Mouse (Mus musculus): ENCODE data around the gene Sirt3.
A peak's percentile ranks its signal among the peaks of the same experiment; 100 is the strongest.

Sirt3 gene

DNA sequence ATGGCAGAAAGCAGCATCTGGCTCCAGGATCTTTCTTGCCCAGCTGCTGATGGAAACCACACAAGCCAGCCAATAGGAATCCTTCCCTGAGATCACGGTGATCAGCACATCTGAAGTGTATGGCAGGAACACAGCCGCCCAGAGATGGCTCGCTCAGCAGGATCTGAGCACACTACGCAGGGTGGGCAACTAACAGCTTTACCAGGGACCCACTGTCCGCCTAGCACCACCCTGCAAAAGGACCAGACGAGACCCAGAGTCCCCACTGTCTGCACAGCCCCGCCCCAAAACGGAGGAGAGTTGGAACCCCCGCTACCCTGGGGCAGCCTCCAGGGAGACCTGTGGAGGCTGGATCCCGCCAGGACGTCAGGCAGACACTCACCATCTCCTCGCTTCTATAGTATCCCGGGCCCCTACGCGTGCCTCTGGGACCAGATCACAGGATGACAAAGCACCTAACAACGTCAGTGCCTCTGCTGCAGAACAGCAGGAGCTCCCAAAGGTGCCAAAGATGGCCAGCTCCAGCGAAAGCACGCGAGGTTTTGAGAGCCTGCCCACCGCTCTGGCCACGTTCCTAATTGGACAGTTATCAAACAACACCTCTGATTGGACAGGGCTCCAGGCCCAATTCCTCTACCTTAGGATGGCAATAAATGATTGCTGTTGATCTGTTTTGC is 60.3 kb downstream of the Sirt3 start, which contains the start of gene Zfp941:
Gene Zfp941, minus strand, starts transcription at position 526 of the 677 bp plus-strand sequence.
- Histone ChIP-seq H3K4me3 (replicated peaks; ENCODE audit: low read length) (peak within 1 kb of the TSS; percentile 94), H3K4me1 (replicated peaks; ENCODE audit: low read depth, low read length) (peaks cover 6% of the 10 kb centered on the region), H3K36me3 (ENCODE audit: insufficient read depth, low read length) (peaks cover 20% of the 10 kb centered on the region), H3K9me3 (ENCODE audit: low read length) (no peaks in the 10 kb centered on the region), H3K27me3 (ENCODE audit: insufficient read depth, low read length) (peaks cover 3% of the 10 kb centered on the region; the same call in 1 of the 2 replicates)
- no peak for TF ChIP-seq CTCF (conservative IDR thresholded peaks at IDR 0.05; ENCODE audit: low read length)
- no peak; the same call in 1 of the 2 replicates for TF ChIP-seq NANOG (IDR thresholded peaks at IDR 0.05; ENCODE audit: borderline replicate concordance, low read length)
- TF ChIP-seq POU5F1 (IDR thresholded peaks at IDR 0.05; ENCODE audit: borderline replicate concordance, low read length): no peak

DNA sequence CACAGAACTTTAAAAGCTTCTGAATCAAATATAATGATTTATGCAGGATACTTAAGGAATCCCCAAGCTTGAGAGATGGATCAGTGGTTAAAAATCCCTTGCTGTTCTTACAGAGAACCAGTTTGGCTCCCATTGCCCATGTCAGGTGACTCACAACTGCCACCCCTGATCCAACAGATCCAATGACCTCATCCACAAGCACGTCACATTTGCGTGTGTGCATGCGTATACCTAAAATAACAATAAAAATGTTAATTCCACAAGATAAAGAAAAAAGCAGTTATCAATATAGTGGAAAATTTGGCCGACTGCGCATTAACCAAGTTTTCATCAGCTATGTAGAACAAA is 60.8 kb downstream of the Sirt3 start:
- Histone ChIP-seq H3K4me3 (replicated peaks; ENCODE audit: low read length) (peak overlapping the region; percentile 94), H3K4me1 (replicated peaks; ENCODE audit: low read depth, low read length) (peaks cover 6% of the 10 kb centered on the region), H3K27me3 (ENCODE audit: insufficient read depth, low read length) (peaks cover 3% of the 10 kb centered on the region; the same call in 1 of the 2 replicates), H3K9me3 (ENCODE audit: low read length) (no peaks in the 10 kb centered on the region), H3K36me3 (ENCODE audit: insufficient read depth, low read length) (peaks cover 20% of the 10 kb centered on the region)
- TF ChIP-seq CTCF (conservative IDR thresholded peaks at IDR 0.05; ENCODE audit: low read length) (no peak), NANOG (IDR thresholded peaks at IDR 0.05; ENCODE audit: borderline replicate concordance, low read length) (no peak), POU5F1 (IDR thresholded peaks at IDR 0.05; ENCODE audit: borderline replicate concordance, low read length) (no peak)

DNA sequence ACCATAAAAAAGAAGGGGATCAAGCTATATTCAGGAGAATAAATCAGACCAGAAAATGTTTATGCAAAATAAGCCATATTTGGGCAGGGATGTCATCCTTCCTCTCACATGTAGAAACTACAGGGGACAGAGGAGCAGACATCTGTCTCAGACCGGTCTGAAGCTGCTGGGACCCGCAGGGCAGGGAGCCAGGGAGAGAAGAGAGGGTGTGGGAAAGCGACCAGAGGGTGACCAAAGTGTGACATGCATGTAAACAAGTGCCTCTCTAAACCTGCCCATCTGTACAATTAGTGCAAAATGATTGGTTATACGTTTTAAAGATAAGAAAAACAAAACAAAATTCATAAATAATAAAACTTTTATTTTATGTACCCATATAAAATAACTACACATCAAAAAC is 61.9 kb downstream of the Sirt3 start:
- H3K27me3 ChIP-seq (ENCODE audit: insufficient read depth, low read length): peaks cover 3% of the 10 kb centered on the region; the same call in 1 of the 2 replicates
- no peak overlapping the region for H3K4me3 ChIP-seq (replicated peaks; ENCODE audit: low read length)
- peaks cover 6% of the 10 kb centered on the region for H3K4me1 ChIP-seq (replicated peaks; ENCODE audit: low read depth, low read length)
- peaks cover 20% of the 10 kb centered on the region for H3K36me3 ChIP-seq (ENCODE audit: insufficient read depth, low read length)
- TF ChIP-seq POU5F1 (IDR thresholded peaks at IDR 0.05; ENCODE audit: borderline replicate concordance, low read length) (no peak), NANOG (IDR thresholded peaks at IDR 0.05; ENCODE audit: borderline replicate concordance, low read length) (no peak)
- no peaks in the 10 kb centered on the region for H3K9me3 ChIP-seq (ENCODE audit: low read length)

All from E14TG2a.4 (cell line).